Mouse (Mus musculus) midbrain, postnatal 0 days (tissue): ENCODE data around the gene Me3. TPM values are rescaled to one million over a fixed set of nuclear protein-coding genes. Genes with fewer than 3 reads are reported as not detected.
A peak's percentile ranks its signal among the peaks of the same experiment; 100 is the strongest.

ENCODE experiments used
- ATAC-seq: fragments of 200-750 bp; cut with Nextera tagmentation; 2 replicates; pipeline ENCODE4 v1.8.0; 2017; ENCODE audit warnings: moderate number of reproducible peaks, mild to moderate bottlenecking, moderate TSS enrichment, moderate library complexity; ENCODE audit not compliant: low FRiP score
- DNase-seq: peaks from one replicate; pipeline ENCODE4 v3.0.0-alpha.2; 2015; ENCODE audit warnings: low spot score
- H3K27ac ChIP-seq: fragments of 300-500 bp; sonication (generic); 2 replicates; pipeline ENCODE4 v1.5.1; 2014; ENCODE audit warnings: low read depth, mild to moderate bottlenecking, low read length, mixed read lengths
- H3K27me3 ChIP-seq: fragments of 300-500 bp; sonication (generic); 2 replicates; pipeline ENCODE4 v1.6.1; 2014; ENCODE audit warnings: low read length, control low read depth, mixed read lengths; ENCODE audit not compliant: insufficient read depth
- H3K36me3 ChIP-seq: fragments of 300-500 bp; sonication (generic); 2 replicates; pipeline ENCODE4 v1.6.1; 2014; ENCODE audit warnings: low read length, control low read depth, mixed read lengths; ENCODE audit not compliant: insufficient read depth
- H3K4me1 ChIP-seq: fragments of 300-500 bp; sonication (generic); 2 replicates; pipeline ENCODE4 v1.6.1; 2014; ENCODE audit warnings: mild to moderate bottlenecking, control low read depth, antibody characterized with exemption, low read length, mixed read lengths; ENCODE audit not compliant: insufficient read depth
- H3K4me2 ChIP-seq: fragments of 300-500 bp; sonication (generic); 2 replicates; pipeline ENCODE4 v1.6.1; 2014; ENCODE audit warnings: low read depth, mild to moderate bottlenecking, low read length, mixed read lengths; ENCODE audit not compliant: poor library complexity, severe bottlenecking
- H3K4me3 ChIP-seq: fragments of 300-500 bp; sonication (generic); 2 replicates; pipeline ENCODE4 v1.5.1; 2014; ENCODE audit warnings: low read depth, mild to moderate bottlenecking, low read length, moderate library complexity
- H3K9ac ChIP-seq: fragments of 300-500 bp; sonication (generic); replicated peaks from 2 replicates; pipeline ENCODE4 v1.6.1; 2014; ENCODE audit warnings: mild to moderate bottlenecking, low read length, moderate library complexity, mixed read lengths; ENCODE audit not compliant: poor library complexity, severe bottlenecking
- H3K9me3 ChIP-seq: fragments of 300-500 bp; sonication (generic); 2 replicates; pipeline ENCODE4 v1.6.1; 2016; ENCODE audit warnings: low read length, control low read depth
- CTCF ChIP-seq: IDR thresholded peaks from 2 replicates; pipeline ENCODE4 v1.5.1; 2016; ENCODE audit warnings: antibody characterized with exemption, mild to moderate bottlenecking
- WGBS: fragments of 180-500 bp; shearing (Covaris S2); extraction: QIAGEN DNeasy Blood & Tissue Kit; methylation state at CpG from one replicate; pipeline ENCODE4 v1.1.7; 2014; 5-methylcytosine and 5-hydroxymethylcytosine counted together
- polyA plus RNA-seq: library from polyadenylated mRNA; unstranded; fragments of >200 nt; fragmentation: Nextera tagmentation; extraction: Ambion mirVana; gene quantifications from 2 replicates; pipeline ENCODE4 v1.2.1, GENCODE M21; 2015
- total RNA-seq: library from RNA; depleted of rRNA; stranded (reverse); fragments of >200 nt; gene quantifications from 2 replicates; pipeline ENCODE4 v1.2.3, GENCODE M21; 2014

The Me3 gene
- total and polyA plus RNA-seq, 2 experiments from 2014 or later, result 23.7 to 25.2 TPM

GRCm38 (mm10) chr7:89773926-89774325 lies 141.7 kb downstream of the Me3 start:
- Histone ChIP-seq H3K27me3 (no peaks in the 10 kb centered on the region), H3K9ac (no peak overlapping the region), H3K4me2 (no peak overlapping the region), H3K4me3 (no peak overlapping the region), H3K4me1 (no peaks in the 10 kb centered on the region; the same call in 1 of the 2 replicates), H3K9me3 (no peaks in the 10 kb centered on the region), H3K36me3 (no peaks in the 10 kb centered on the region), H3K27ac (no peak overlapping the region)
- 23% methylated on average over 2 of the region's 2 CpGs for WGBS
- DNase-seq (no peak), ATAC-seq (no peak)
- no peak for TF ChIP-seq CTCF

- 95% methylated on average over 2 of the region's 2 CpGs for WGBS
- H3K4me3 ChIP-seq, result no peak overlapping the region
- no peaks in the 10 kb centered on the region for H3K27me3 ChIP-seq
- no peaks in the 10 kb centered on the region for H3K36me3 ChIP-seq
- no peaks in the 10 kb centered on the region for H3K9me3 ChIP-seq
- no peak for TF ChIP-seq CTCF
- H3K4me2 ChIP-seq, result no peak overlapping the region
- ATAC-seq (peak; percentile 60), DNase-seq (peak; percentile 38)
- no peak overlapping the region for H3K9ac ChIP-seq
- no peak overlapping the region for H3K27ac ChIP-seq
- H3K4me1 ChIP-seq, result no peaks in the 10 kb centered on the region; the same call in 1 of the 2 replicates
Measured at GRCm38 (mm10) chr7:89775848-89776247, 143.7 kb downstream of the Me3 start.

- DNase-seq, result no peak
Measured at GRCm38 (mm10) chr7:89781391-89781790, 149.2 kb downstream of the Me3 start.

GRCm38 (mm10) chr7:89787735-89788134 lies 155.5 kb downstream of the Me3 start:
- Histone ChIP-seq H3K4me1 (no peaks in the 10 kb centered on the region), H3K36me3 (no peaks in the 10 kb centered on the region), H3K27ac (no peak overlapping the region), H3K4me3 (no peak overlapping the region), H3K27me3 (no peaks in the 10 kb centered on the region), H3K9me3 (no peaks in the 10 kb centered on the region), H3K4me2 (no peak overlapping the region), H3K9ac (no peak overlapping the region)
- no peak for ATAC-seq
- DNase-seq, result no peak
- no peak for TF ChIP-seq CTCF
- 76% methylated on average over 7 of the region's 7 CpGs for WGBS

More at GRCm38 (mm10) chr7:89781391-89781790, 149.2 kb downstream of the Me3 start:
- no peak for ATAC-seq
- WGBS, result 86% methylated on average over 1 of the region's 1 CpGs
- TF ChIP-seq CTCF, result no peak
- H3K4me1 ChIP-seq, result no peaks in the 10 kb centered on the region
- no peak overlapping the region for H3K27ac ChIP-seq
- no peaks in the 10 kb centered on the region for H3K9me3 ChIP-seq
- H3K4me3 ChIP-seq, result no peak overlapping the region
- no peak overlapping the region for H3K4me2 ChIP-seq
- no peaks in the 10 kb centered on the region for H3K36me3 ChIP-seq
- H3K9ac ChIP-seq, result no peak overlapping the region
- no peaks in the 10 kb centered on the region for H3K27me3 ChIP-seq

- no peaks in the 10 kb centered on the region for H3K36me3 ChIP-seq
- no peak for ATAC-seq
- H3K4me2 ChIP-seq, result no peak overlapping the region
- TF ChIP-seq CTCF, result no peak
- no peaks in the 10 kb centered on the region for H3K9me3 ChIP-seq
- H3K27ac ChIP-seq, result no peak overlapping the region
- H3K27me3 ChIP-seq, result no peaks in the 10 kb centered on the region
- WGBS, result 92% methylated on average over 1 of the region's 1 CpGs
- no peak for DNase-seq
- H3K4me3 ChIP-seq, result no peak overlapping the region
- H3K9ac ChIP-seq, result no peak overlapping the region
- no peaks in the 10 kb centered on the region for H3K4me1 ChIP-seq
Measured at GRCm38 (mm10) chr7:89792576-89792975, 160.4 kb downstream of the Me3 start.

GRCm38 (mm10) chr7:89795366-89795765 lies 163.2 kb downstream of the Me3 start:
- no peak overlapping the region for H3K9ac ChIP-seq
- no peak for TF ChIP-seq CTCF
- no peaks in the 10 kb centered on the region for H3K9me3 ChIP-seq
- WGBS, result 71% methylated on average over 3 of the region's 3 CpGs
- H3K27me3 ChIP-seq, result no peaks in the 10 kb centered on the region
- no peak for ATAC-seq
- no peak for DNase-seq
- H3K36me3 ChIP-seq, result no peaks in the 10 kb centered on the region
- no peak overlapping the region for H3K4me2 ChIP-seq
- H3K4me1 ChIP-seq, result no peaks in the 10 kb centered on the region
- no peak overlapping the region for H3K27ac ChIP-seq
- H3K4me3 ChIP-seq, result no peak overlapping the region
